Mouse (Mus musculus) testis, adult 2 months (tissue): ENCODE data around the gene Timp2.

Source experiments
- CTCF ChIP-seq: fragments of 200-500 bp; IDR thresholded peaks from 2 replicates; pipeline ENCODE4 v1.5.1; 2012; ENCODE audit warnings: low read depth, mild to moderate bottlenecking, inconsistent platforms, low read length, moderate library complexity; ENCODE audit not compliant: control insufficient read depth, insufficient read depth, insufficient replicate concordance
- POLR2A ChIP-seq: fragments of 200-500 bp; IDR thresholded peaks from 2 replicates; pipeline ENCODE4 v1.6.1; 2012; ENCODE audit warnings: low read depth, mild to moderate bottlenecking, inconsistent platforms, low read length, moderate library complexity; ENCODE audit not compliant: control insufficient read depth

- no peak for TF ChIP-seq CTCF
- TF ChIP-seq POLR2A: no peak
These were observed 9.0 kb downstream of the Timp2 start for GRCm38 (mm10) chr11:118346395-118347096.
